Mouse (Mus musculus) midbrain, postnatal 0 days (tissue): Measurements from ENCODE around the gene Ccdc77. TPM values are rescaled to one million over a fixed set of nuclear protein-coding genes. Genes with fewer than 3 reads are reported as not detected.
A peak's percentile ranks its signal among the peaks of the same experiment; 100 is the strongest.
"Not testable (repeated sequence)": the region's sequence is repeated elsewhere in the genome, so short reads cannot be mapped to it uniquely, and the experiment has no call there.

Experiments
- ATAC-seq: fragments of 200-750 bp; cut with Nextera tagmentation; 2 replicates; pipeline ENCODE4 v1.8.0; 2017; ENCODE audit warnings: moderate number of reproducible peaks, mild to moderate bottlenecking, moderate TSS enrichment, moderate library complexity; ENCODE audit not compliant: low FRiP score
- DNase-seq: peaks from one replicate; pipeline ENCODE4 v3.0.0-alpha.2; 2015; ENCODE audit warnings: low spot score
- H3K27ac ChIP-seq: fragments of 300-500 bp; sonication (generic); 2 replicates; pipeline ENCODE4 v1.5.1; 2014; ENCODE audit warnings: low read depth, mild to moderate bottlenecking, low read length, mixed read lengths
- H3K27me3 ChIP-seq: fragments of 300-500 bp; sonication (generic); 2 replicates; pipeline ENCODE4 v1.6.1; 2014; ENCODE audit warnings: low read length, control low read depth, mixed read lengths; ENCODE audit not compliant: insufficient read depth
- H3K36me3 ChIP-seq: fragments of 300-500 bp; sonication (generic); 2 replicates; pipeline ENCODE4 v1.6.1; 2014; ENCODE audit warnings: low read length, control low read depth, mixed read lengths; ENCODE audit not compliant: insufficient read depth
- H3K4me1 ChIP-seq: fragments of 300-500 bp; sonication (generic); 2 replicates; pipeline ENCODE4 v1.6.1; 2014; ENCODE audit warnings: mild to moderate bottlenecking, control low read depth, antibody characterized with exemption, low read length, mixed read lengths; ENCODE audit not compliant: insufficient read depth
- H3K4me2 ChIP-seq: fragments of 300-500 bp; sonication (generic); 2 replicates; pipeline ENCODE4 v1.6.1; 2014; ENCODE audit warnings: low read depth, mild to moderate bottlenecking, low read length, mixed read lengths; ENCODE audit not compliant: poor library complexity, severe bottlenecking
- H3K4me3 ChIP-seq: fragments of 300-500 bp; sonication (generic); 2 replicates; pipeline ENCODE4 v1.5.1; 2014; ENCODE audit warnings: low read depth, mild to moderate bottlenecking, low read length, moderate library complexity
- H3K9ac ChIP-seq: fragments of 300-500 bp; sonication (generic); replicated peaks from 2 replicates; pipeline ENCODE4 v1.6.1; 2014; ENCODE audit warnings: mild to moderate bottlenecking, low read length, moderate library complexity, mixed read lengths; ENCODE audit not compliant: poor library complexity, severe bottlenecking
- H3K9me3 ChIP-seq: fragments of 300-500 bp; sonication (generic); 2 replicates; pipeline ENCODE4 v1.6.1; 2016; ENCODE audit warnings: low read length, control low read depth
- CTCF ChIP-seq: IDR thresholded peaks from 2 replicates; pipeline ENCODE4 v1.5.1; 2016; ENCODE audit warnings: antibody characterized with exemption, mild to moderate bottlenecking
- WGBS: fragments of 180-500 bp; shearing (Covaris S2); extraction: QIAGEN DNeasy Blood & Tissue Kit; methylation state at CpG from one replicate; pipeline ENCODE4 v1.1.7; 2014; 5-methylcytosine and 5-hydroxymethylcytosine counted together
- polyA plus RNA-seq: library from polyadenylated mRNA; unstranded; fragments of >200 nt; fragmentation: Nextera tagmentation; extraction: Ambion mirVana; gene quantifications from 2 replicates; pipeline ENCODE4 v1.2.1, GENCODE M21; 2015
- total RNA-seq: library from RNA; depleted of rRNA; stranded (reverse); fragments of >200 nt; gene quantifications from 2 replicates; pipeline ENCODE4 v1.2.3, GENCODE M21; 2014

Gene Ccdc77
- total and polyA plus RNA-seq, 2 experiments from 2014 or later = 6.7 to 10.7 TPM

- TF ChIP-seq CTCF = no peak
- Histone ChIP-seq H3K4me1 (no peaks in the 10 kb centered on the region), H3K4me3 (no peak overlapping the region), H3K36me3 (no peaks in the 10 kb centered on the region), H3K27me3 (no peaks in the 10 kb centered on the region), H3K4me2 (no peak overlapping the region), H3K9ac (no peak overlapping the region), H3K9me3 (no peaks in the 10 kb centered on the region), H3K27ac (no peak overlapping the region)
- no peak for ATAC-seq
- no peak for DNase-seq
- 75% methylated on average over 9 of the region's 9 CpGs for WGBS
Observed at GRCm38 (mm10) chr6:120309338-120309737, 54.8 kb downstream of the Ccdc77 start.

GRCm38 (mm10) chr6:120306859-120307594 is 57.1 kb downstream of the Ccdc77 start:
- Histone ChIP-seq H3K9me3 (no peaks in the 10 kb centered on the region), H3K4me1 (no peaks in the 10 kb centered on the region), H3K4me3 (no peak overlapping the region), H3K27me3 (no peaks in the 10 kb centered on the region), H3K27ac (no peak overlapping the region), H3K4me2 (no peak overlapping the region), H3K36me3 (no peaks in the 10 kb centered on the region), H3K9ac (no peak overlapping the region)
- DNase-seq = no peak
- no peak for TF ChIP-seq CTCF
- 87% methylated on average over 3 of the region's 3 CpGs for WGBS
- ATAC-seq = no peak

GRCm38 (mm10) chr6:120302755-120303316 is 61.3 kb downstream of the Ccdc77 start:
- ATAC-seq (no peak), DNase-seq (peak; percentile 22)
- peak; percentile 71 for TF ChIP-seq CTCF
- H3K9me3 ChIP-seq = no peaks in the 10 kb centered on the region
- no peaks in the 10 kb centered on the region for H3K4me1 ChIP-seq
- H3K27ac ChIP-seq = no peak overlapping the region
- no peaks in the 10 kb centered on the region for H3K36me3 ChIP-seq
- no peak overlapping the region for H3K4me3 ChIP-seq
- peak overlapping the region; percentile 29; the same call in 1 of the 2 replicates for H3K9ac ChIP-seq
- no peaks in the 10 kb centered on the region for H3K27me3 ChIP-seq
- WGBS = 24% methylated on average over 16 of the region's 16 CpGs
- peak overlapping the region; percentile 28 for H3K4me2 ChIP-seq

- DNase-seq (peak; percentile 81), ATAC-seq (no peak)
- no peaks in the 10 kb centered on the region for H3K4me1 ChIP-seq
- no peaks in the 10 kb centered on the region; the same call in 1 of the 2 replicates for H3K27me3 ChIP-seq
- no peak overlapping the region for H3K27ac ChIP-seq
- no peak overlapping the region for H3K9ac ChIP-seq
- 32% methylated on average over 6 of the region's 6 CpGs for WGBS
- TF ChIP-seq CTCF = peak; percentile 85
- no peak overlapping the region for H3K4me3 ChIP-seq
- no peaks in the 10 kb centered on the region for H3K36me3 ChIP-seq
- no peak overlapping the region for H3K4me2 ChIP-seq
- H3K9me3 ChIP-seq = no peaks in the 10 kb centered on the region
Observed at GRCm38 (mm10) chr6:120301137-120301536, 63.0 kb downstream of the Ccdc77 start.

- H3K36me3 ChIP-seq, H3K4me1 ChIP-seq, DNase-seq, ATAC-seq, H3K9me3 ChIP-seq, H3K4me3 ChIP-seq, H3K27ac ChIP-seq, H3K4me2 ChIP-seq, H3K27me3 ChIP-seq, H3K9ac ChIP-seq: not testable (repeated sequence)
- 97% methylated on average over 2 of the region's 2 CpGs for WGBS
- TF ChIP-seq CTCF = peak; percentile 55
Observed at GRCm38 (mm10) chr6:120296589-120296988, 67.6 kb downstream of the Ccdc77 start.

- WGBS = under 1% methylated on average over 16 of the region's 16 CpGs
- ATAC-seq (peak; percentile 34; the same call in 1 of the 2 replicates), DNase-seq (peak; percentile 17)
- Histone ChIP-seq H3K27me3 (peaks cover 6% of the 10 kb centered on the region; the same call in 1 of the 2 replicates), H3K36me3 (no peaks in the 10 kb centered on the region), H3K27ac (no peak overlapping the region), H3K4me1 (no peaks in the 10 kb centered on the region), H3K4me2 (peak overlapping the region; percentile 95), H3K9ac (peak overlapping the region; percentile 51), H3K9me3 (no peaks in the 10 kb centered on the region), H3K4me3 (peak overlapping the region; percentile 67)
- no peak for TF ChIP-seq CTCF
Observed at GRCm38 (mm10) chr6:120294785-120295133, 69.4 kb downstream of the Ccdc77 start.
